Mouse (Mus musculus): Measurements from ENCODE around the gene Rbfox2.

- TF ChIP-seq POLR2A (IDR thresholded peaks at IDR 0.05; ENCODE audit: extremely low read depth, insufficient read depth, low read length) (no peak), CTCF (IDR thresholded peaks at IDR 0.05; ENCODE audit: extremely low read depth, insufficient read depth, low read length) (no peak)
Observed at GRCm38 (mm10) chr15:77037278-77038161, 269.3 kb downstream of the Rbfox2 start.

Data from cortical plate, adult 2 months (tissue).